Mouse (Mus musculus): Measurements from ENCODE around the gene Clec12a.
"Not testable (repeated sequence)": the region's sequence is repeated elsewhere in the genome, so short reads cannot be mapped to it uniquely, and the experiment has no call there.

The Clec12a gene

GRCm38 (mm10) chr6:129342391-129342790 lies at the start of gene Clec12a:
Clec12a (plus strand) TSS chr6:129342691.
- not testable (repeated sequence) for DNase-seq (ENCODE audit: low read depth)

GRCm38 (mm10) chr6:129304180-129304579 lies 38.3 kb upstream of the Clec12a start:
- no peak for DNase-seq (ENCODE audit: low read depth)

DNA sequence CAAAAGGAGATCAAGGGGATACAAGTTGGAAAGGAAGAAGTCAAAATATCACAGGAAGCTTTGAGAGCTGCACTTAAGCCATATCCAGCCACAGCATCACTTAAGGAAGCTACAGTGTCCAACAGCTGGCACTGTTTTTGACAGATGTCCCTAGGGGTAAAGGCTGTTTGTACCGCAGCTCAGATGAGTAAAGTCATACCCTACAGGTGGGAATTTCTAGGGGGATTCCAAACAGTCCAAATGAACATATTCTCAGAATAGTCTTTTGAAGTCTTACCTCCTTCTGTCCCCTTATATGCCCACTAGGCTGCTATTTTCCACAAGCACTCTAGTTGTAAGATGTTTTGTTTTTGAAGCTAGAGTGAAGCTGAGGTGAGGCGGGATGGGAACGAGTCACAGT lies 30.0 kb upstream of the Clec12a start:
- no peak for DNase-seq (ENCODE audit: low read depth)

GRCm38 (mm10) chr6:129314655-129315168 lies 27.8 kb upstream of the Clec12a start:
- DNase-seq (ENCODE audit: low read depth) = no peak

DNA sequence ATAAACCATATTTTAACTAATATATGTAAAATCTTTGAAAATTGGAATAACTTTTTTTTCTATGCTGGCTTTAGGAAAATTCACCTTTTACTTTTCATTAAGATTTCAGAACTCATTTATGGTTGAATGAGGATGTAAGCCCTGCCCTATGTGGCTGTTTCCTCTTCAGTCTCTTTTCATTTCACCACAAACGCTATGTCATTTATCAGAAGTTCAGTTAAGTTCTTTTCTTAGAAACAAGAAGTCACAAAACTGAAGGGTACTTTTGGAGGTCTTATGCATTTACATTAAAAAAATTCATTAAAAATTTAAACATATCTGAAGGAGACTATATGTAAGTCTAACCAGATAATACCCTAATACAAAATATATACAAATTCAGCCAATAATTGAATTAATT lies 26.8 kb upstream of the Clec12a start:
- DNase-seq (ENCODE audit: low read depth) = no peak

DNA sequence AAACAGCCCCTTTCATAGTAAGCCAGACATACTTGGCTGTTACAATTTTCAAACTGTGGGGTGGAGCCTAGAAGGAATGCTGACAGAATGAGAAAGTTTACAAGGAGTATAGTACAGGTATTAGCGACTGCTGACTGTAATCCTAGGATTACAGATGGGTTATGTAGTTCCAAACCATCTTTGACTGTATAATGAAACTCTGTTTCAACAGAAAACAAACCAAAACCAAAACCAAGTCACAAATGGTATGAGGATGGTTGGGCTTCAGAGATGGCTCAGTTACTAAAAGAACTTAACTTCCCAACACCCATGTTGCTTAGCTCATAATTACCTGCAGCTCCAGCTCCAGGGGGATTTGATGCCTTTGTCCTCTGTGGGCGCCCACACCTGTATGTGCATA lies 26.0 kb upstream of the Clec12a start:
- no peak for DNase-seq (ENCODE audit: low read depth)

GRCm38 (mm10) chr6:129318395-129318794 lies 24.1 kb upstream of the Clec12a start:
- no peak for DNase-seq (ENCODE audit: low read depth)

GRCm38 (mm10) chr6:129319331-129319730 lies 23.2 kb upstream of the Clec12a start:
- no peak for DNase-seq (ENCODE audit: low read depth)

GRCm38 (mm10) chr6:129326016-129326415 lies 16.5 kb upstream of the Clec12a start:
- no peak for DNase-seq (ENCODE audit: low read depth)

GRCm38 (mm10) chr6:129326568-129327150 lies 15.8 kb upstream of the Clec12a start:
- DNase-seq (ENCODE audit: low read depth) = no peak

- no peak for DNase-seq (ENCODE audit: low read depth)
Measured at GRCm38 (mm10) chr6:129331610-129332009, 10.9 kb upstream of the Clec12a start, which contains the start of gene 4922502D21Rik. 4922502D21Rik (minus strand) TSS chr6:129331796.

GRCm38 (mm10) chr6:129333674-129334078 lies 8.8 kb upstream of the Clec12a start:
- peak; percentile 28 for DNase-seq (ENCODE audit: low read depth)

DNA sequence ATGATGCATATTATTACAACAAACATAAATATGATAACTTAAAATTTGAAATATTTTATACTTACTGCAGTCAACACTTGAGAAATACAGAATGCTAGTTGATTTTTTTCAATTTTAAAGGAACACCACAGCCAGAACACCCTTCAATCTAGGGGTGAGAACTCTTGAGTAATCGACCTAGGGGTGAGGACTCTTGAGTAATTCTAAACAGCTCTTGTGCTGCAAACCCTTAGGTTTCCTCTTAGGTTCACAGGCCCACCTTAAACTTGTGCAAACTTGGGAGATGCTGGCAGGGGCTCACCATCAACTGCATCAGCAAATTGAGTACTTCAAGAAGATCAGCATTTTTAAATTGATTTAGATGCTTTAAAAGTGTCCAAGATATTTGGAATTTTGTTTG lies 4.7 kb upstream of the Clec12a start:
- DNase-seq (ENCODE audit: low read depth) = no peak

DNA sequence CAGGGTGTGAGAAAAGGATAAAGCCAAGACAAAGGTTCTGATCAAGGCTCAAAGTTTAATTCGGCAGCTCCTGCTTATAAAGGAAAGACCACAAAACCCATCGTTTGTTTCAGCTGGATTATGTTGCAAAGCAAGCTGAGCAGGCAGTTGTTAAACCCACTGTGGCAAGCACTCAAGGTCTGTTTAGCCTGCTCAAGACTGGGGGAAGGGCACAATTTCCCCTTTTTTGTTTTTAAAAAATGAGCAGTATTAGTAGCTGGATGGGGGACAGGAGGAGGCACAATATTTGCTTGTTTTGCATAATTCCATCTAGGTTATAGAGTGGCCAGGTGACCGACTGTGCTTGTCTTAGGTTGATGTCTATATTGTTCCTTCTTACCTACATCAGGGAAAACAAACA lies 1.9 kb downstream of the Clec12a start:
- DNase-seq (ENCODE audit: low read depth) = no peak

- no peak for DNase-seq (ENCODE audit: low read depth)
Measured at GRCm38 (mm10) chr6:129349524-129350352, 7.2 kb downstream of the Clec12a start.

- no peak for DNase-seq (ENCODE audit: low read depth)
Measured at GRCm38 (mm10) chr6:129351091-129351490, 8.6 kb downstream of the Clec12a start.

- DNase-seq (ENCODE audit: low read depth) = no peak
Measured at GRCm38 (mm10) chr6:129355774-129356173, 13.3 kb downstream of the Clec12a start.

DNA sequence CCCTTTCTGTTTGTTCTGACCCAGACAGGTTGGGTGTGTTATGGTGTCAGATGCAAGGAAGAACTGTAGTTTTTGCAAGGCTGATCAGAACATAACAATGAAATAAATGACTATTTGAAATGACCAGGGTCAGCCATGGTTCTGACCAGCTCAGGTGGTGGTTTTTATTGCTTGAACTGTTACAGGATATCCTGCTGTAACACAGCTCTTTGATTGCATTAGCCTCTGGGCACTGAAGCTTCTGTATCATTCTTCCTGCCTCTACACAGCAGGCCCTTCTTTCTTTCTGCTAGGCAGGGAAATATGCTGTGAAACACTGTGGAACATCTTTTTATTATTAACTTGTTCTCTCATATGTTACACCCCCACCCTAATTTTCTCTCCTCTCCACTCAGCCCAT lies 13.9 kb downstream of the Clec12a start:
- DNase-seq (ENCODE audit: low read depth) = no peak

GRCm38 (mm10) chr6:129359515-129359914 lies 17.0 kb downstream of the Clec12a start:
- DNase-seq (ENCODE audit: low read depth) = no peak

- no peak for DNase-seq (ENCODE audit: low read depth)
Measured at GRCm38 (mm10) chr6:129363942-129364341, 21.5 kb downstream of the Clec12a start.

- peak; percentile 31 for DNase-seq (ENCODE audit: low read depth)
Measured at GRCm38 (mm10) chr6:129365959-129366359, 23.5 kb downstream of the Clec12a start.

DNA sequence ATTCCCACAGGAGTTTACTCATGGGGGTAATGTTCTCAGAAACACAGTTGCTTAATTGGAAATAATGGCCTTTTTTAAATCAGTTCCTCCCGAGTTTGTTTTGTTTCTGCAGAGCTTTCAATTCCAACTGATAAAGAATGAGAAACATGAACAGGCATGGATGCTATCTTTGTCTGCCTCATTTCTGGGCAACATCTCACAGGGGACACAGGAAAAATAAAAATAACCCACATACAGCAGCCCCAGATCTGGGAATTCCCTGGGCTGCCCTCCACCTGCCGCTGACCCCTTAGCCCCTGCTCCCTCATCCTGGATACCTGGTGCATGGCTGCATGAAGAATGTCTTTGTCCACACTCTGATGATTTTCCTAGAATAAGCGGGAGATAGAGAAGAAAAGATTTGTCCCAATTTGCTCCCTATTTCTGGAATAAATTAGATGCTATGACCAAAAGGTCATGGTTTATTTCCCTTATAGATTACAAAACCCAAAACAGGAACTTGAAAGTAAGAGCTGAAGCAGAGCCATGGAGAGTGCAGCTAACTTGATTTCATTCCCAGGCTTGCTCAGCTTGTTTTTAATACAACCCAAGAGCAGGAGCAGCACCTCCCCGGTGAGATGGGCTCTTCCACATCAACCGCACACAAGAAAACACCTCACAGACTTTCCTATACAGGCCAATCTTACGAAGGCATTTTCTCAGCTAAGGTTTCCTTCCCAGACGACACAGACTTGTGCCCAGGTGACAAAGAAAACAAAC lies 27.1 kb downstream of the Clec12a start:
- no peak for DNase-seq (ENCODE audit: low read depth)

Measured in c-Kit-positive CD71-positive TER-119-negative erythroid progenitor cells, embryonic 14.5 days (primary cell).